Comparison of ENCODE assay signal across 10 mouse cellular contexts in the genomic region with DNA sequence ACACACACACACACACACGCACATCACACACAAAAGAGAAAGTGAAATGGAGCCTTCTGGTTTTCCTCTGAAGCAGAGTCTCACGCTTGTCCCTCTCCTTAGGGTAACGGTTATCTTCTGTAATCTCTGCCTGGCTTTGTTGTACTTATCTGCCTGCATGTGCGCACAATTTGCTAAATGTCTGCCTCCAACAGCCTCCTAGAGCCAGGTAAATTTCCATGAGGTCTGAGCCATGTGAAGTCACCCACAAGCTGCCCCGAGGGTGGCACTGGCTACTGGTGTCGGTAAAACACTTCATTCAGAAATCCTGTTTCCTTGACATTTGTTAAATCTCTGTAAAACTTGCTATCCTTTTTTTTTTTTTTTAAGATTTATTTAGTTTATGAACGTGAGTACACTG.
"Had no signal": no experiment of that assay in that cellular context is flagged by ENCODE, and none has a peak within 500 bp of the region (broad histone marks: within the 10 kb centered on the region; RNA-seq: fewer than 3 reads in every experiment).

No protein-coding gene starts in this region.

- H3K4me1 ChIP-seq: stomach, embryonic 15.5 days had no signal

- H3K9ac ChIP-seq: limb, embryonic 12.5 days; liver, embryonic 13.5 days; liver, postnatal 0 days; midbrain, embryonic 13.5 days; stomach, embryonic 15.5 days had no signal

- H3K27ac ChIP-seq: layer of hippocampus, adult 2 months; limb, embryonic 12.5 days; liver, embryonic 13.5 days; midbrain, embryonic 13.5 days; stomach, embryonic 15.5 days had no signal

- DNase-seq: kidney, postnatal 25 days; liver; liver, embryonic 13.5 days; liver, postnatal 0 days; right cerebral cortex, postnatal 4 days; thymus, postnatal 36 days had no signal

- H3K9me3 ChIP-seq: limb, embryonic 12.5 days; liver, embryonic 13.5 days; midbrain, embryonic 13.5 days; stomach, embryonic 15.5 days had no signal

- H3K4me3 ChIP-seq: layer of hippocampus, adult 2 months; limb, embryonic 12.5 days; liver, embryonic 13.5 days; midbrain, embryonic 13.5 days; stomach, embryonic 15.5 days had no signal

- H3K27me3 ChIP-seq: midbrain, embryonic 13.5 days; stomach, embryonic 15.5 days had no signal
